Mouse (Mus musculus) midbrain, embryonic 14.5 days (tissue): ENCODE data around the gene Ankfn1. TPM values are rescaled to one million over a fixed set of nuclear protein-coding genes. Genes with fewer than 3 reads are reported as not detected.

Experiments used
- ATAC-seq: fragments of 200-750 bp; cut with Nextera tagmentation; 2 replicates; pipeline ENCODE4 v1.8.0; 2017; ENCODE audit warnings: moderate number of reproducible peaks, moderate library complexity; ENCODE audit not compliant: low FRiP score, low TSS enrichment
- DNase-seq: peaks from one replicate; pipeline ENCODE4 v3.0.0-alpha.2; 2015
- H3K27ac ChIP-seq: fragments of 300-500 bp; sonication (generic); replicated peaks from 2 replicates; pipeline ENCODE4 v1.5.1; 2014; ENCODE audit warnings: mild to moderate bottlenecking, low read depth, low read length, moderate library complexity
- H3K27me3 ChIP-seq: fragments of 300-500 bp; sonication (generic); 2 replicates; pipeline ENCODE4 v1.6.1; 2014; ENCODE audit warnings: low read length, control low read depth, mixed read lengths; ENCODE audit not compliant: control insufficient read depth, insufficient read depth
- H3K36me3 ChIP-seq: fragments of 300-500 bp; sonication (generic); 2 replicates; pipeline ENCODE4 v1.6.1; 2014; ENCODE audit warnings: low read length, control low read depth; ENCODE audit not compliant: control insufficient read depth, insufficient read depth
- H3K4me1 ChIP-seq: fragments of 300-500 bp; sonication (generic); 2 replicates; pipeline ENCODE4 v1.6.1; 2014; ENCODE audit warnings: mild to moderate bottlenecking, antibody characterized with exemption, low read length, control low read depth; ENCODE audit not compliant: control insufficient read depth, insufficient read depth
- H3K4me2 ChIP-seq: fragments of 300-500 bp; sonication (generic); 2 replicates; pipeline ENCODE4 v1.6.1; 2014; ENCODE audit warnings: mild to moderate bottlenecking, low read length, moderate library complexity
- H3K4me3 ChIP-seq: fragments of 300-500 bp; sonication (generic); replicated peaks from 2 replicates; pipeline ENCODE4 v1.5.1; 2014; ENCODE audit warnings: low read depth, low read length
- H3K9ac ChIP-seq: fragments of 300-500 bp; sonication (generic); replicated peaks from 2 replicates; pipeline ENCODE4 v1.6.1; 2014; ENCODE audit warnings: mild to moderate bottlenecking, low read length, moderate library complexity
- H3K9me3 ChIP-seq: fragments of 300-500 bp; sonication (generic); 2 replicates; pipeline ENCODE4 v1.6.1; 2016; ENCODE audit warnings: low read length, control low read depth, mixed read lengths; ENCODE audit not compliant: control insufficient read depth
- WGBS: fragments of 180-500 bp; shearing (Covaris S2); extraction: QIAGEN DNeasy Blood & Tissue Kit; methylation state at CpG from one replicate; pipeline ENCODE4 v1.1.7; 2014; 5-methylcytosine and 5-hydroxymethylcytosine counted together
- polyA plus RNA-seq: library from polyadenylated mRNA; unstranded; fragments of >200 nt; fragmentation: Nextera tagmentation; extraction: Ambion mirVana; gene quantifications from 2 replicates; pipeline ENCODE4 v1.2.1, GENCODE M21; 2014

The Ankfn1 gene
- polyA plus RNA-seq, 1 experiment from 2014 or later = 5.9 TPM

GRCm38 (mm10) chr11:89774913-89775312 is 2.5 kb downstream of the Ankfn1 start:
- no peaks in the 10 kb centered on the region for H3K27me3 ChIP-seq
- no peak overlapping the region for H3K4me3 ChIP-seq
- no peak overlapping the region for H3K9ac ChIP-seq
- no peaks in the 10 kb centered on the region for H3K36me3 ChIP-seq
- no peak overlapping the region for H3K27ac ChIP-seq
- H3K4me2 ChIP-seq = no peak overlapping the region
- 82% methylated on average over 3 of the region's 3 CpGs for WGBS
- DNase-seq (no peak), ATAC-seq (no peak)
- no peaks in the 10 kb centered on the region for H3K9me3 ChIP-seq
- no peaks in the 10 kb centered on the region for H3K4me1 ChIP-seq

GRCm38 (mm10) chr11:89772941-89773340 is 4.5 kb downstream of the Ankfn1 start:
- H3K4me3 ChIP-seq = no peak overlapping the region
- H3K9me3 ChIP-seq = no peaks in the 10 kb centered on the region
- WGBS = 75% methylated on average over 2 of the region's 2 CpGs
- no peak for DNase-seq
- no peaks in the 10 kb centered on the region for H3K27me3 ChIP-seq
- H3K4me1 ChIP-seq = no peaks in the 10 kb centered on the region
- no peak for ATAC-seq
- H3K4me2 ChIP-seq = no peak overlapping the region
- H3K27ac ChIP-seq = no peak overlapping the region
- no peak overlapping the region for H3K9ac ChIP-seq
- H3K36me3 ChIP-seq = no peaks in the 10 kb centered on the region

GRCm38 (mm10) chr11:89765770-89766148 is 11.7 kb downstream of the Ankfn1 start:
- DNase-seq (peak; percentile 48), ATAC-seq (no peak)
- H3K27me3 ChIP-seq = no peaks in the 10 kb centered on the region
- no peaks in the 10 kb centered on the region for H3K36me3 ChIP-seq
- no peak overlapping the region for H3K4me2 ChIP-seq
- H3K4me3 ChIP-seq = no peak overlapping the region
- no peaks in the 10 kb centered on the region for H3K9me3 ChIP-seq
- H3K4me1 ChIP-seq = 0 out of 2 replicates have a peak, but pooled peaks cover 2% of the 10 kb centered on the region
- 8% methylated on average over 2 of the region's 2 CpGs for WGBS
- H3K27ac ChIP-seq = no peak overlapping the region
- H3K9ac ChIP-seq = no peak overlapping the region

- Histone ChIP-seq H3K36me3 (no peaks in the 10 kb centered on the region), H3K4me2 (no peak overlapping the region), H3K27ac (0 out of 2 replicates have a peak overlapping the region, but pooled peaks have one; percentile 20), H3K4me1 (0 out of 2 replicates have a peak, but pooled peaks cover 2% of the 10 kb centered on the region), H3K27me3 (no peaks in the 10 kb centered on the region), H3K9me3 (no peaks in the 10 kb centered on the region), H3K9ac (no peak overlapping the region), H3K4me3 (no peak overlapping the region)
- peak; percentile 49 for DNase-seq
- WGBS = 11% methylated on average over 2 of the region's 2 CpGs
- ATAC-seq = no peak
Observed at GRCm38 (mm10) chr11:89765014-89765769, 12.3 kb downstream of the Ankfn1 start.

- no peak for ATAC-seq
- 83% methylated on average over 10 of the region's 10 CpGs for WGBS
Observed at GRCm38 (mm10) chr11:89733973-89734693, 43.3 kb downstream of the Ankfn1 start.

GRCm38 (mm10) chr11:89733526-89733925 is 43.9 kb downstream of the Ankfn1 start:
- Histone ChIP-seq H3K27ac (no peak overlapping the region), H3K36me3 (no peaks in the 10 kb centered on the region), H3K9ac (no peak overlapping the region), H3K4me3 (no peak overlapping the region), H3K4me2 (no peak overlapping the region), H3K27me3 (no peaks in the 10 kb centered on the region), H3K4me1 (no peaks in the 10 kb centered on the region), H3K9me3 (no peaks in the 10 kb centered on the region)
- no peak for ATAC-seq
- WGBS = 84% methylated on average over 7 of the region's 7 CpGs
- DNase-seq = no peak

More at GRCm38 (mm10) chr11:89733973-89734693, 43.3 kb downstream of the Ankfn1 start:
- Histone ChIP-seq H3K4me1 (no peaks in the 10 kb centered on the region), H3K9me3 (no peaks in the 10 kb centered on the region), H3K27me3 (no peaks in the 10 kb centered on the region), H3K4me3 (no peak overlapping the region), H3K4me2 (no peak overlapping the region), H3K36me3 (no peaks in the 10 kb centered on the region), H3K27ac (no peak overlapping the region), H3K9ac (no peak overlapping the region)
- DNase-seq = no peak

GRCm38 (mm10) chr11:89720847-89721246 is 56.6 kb downstream of the Ankfn1 start:
- no peak overlapping the region for H3K27ac ChIP-seq
- H3K9ac ChIP-seq = no peak overlapping the region
- 22% methylated on average over 5 of the region's 5 CpGs for WGBS
- no peak overlapping the region for H3K4me2 ChIP-seq
- 0 out of 2 replicates have a peak, but pooled peaks cover 5% of the 10 kb centered on the region for H3K4me1 ChIP-seq
- no peak for ATAC-seq
- peak; percentile 84 for DNase-seq
- no peaks in the 10 kb centered on the region for H3K27me3 ChIP-seq
- no peaks in the 10 kb centered on the region for H3K9me3 ChIP-seq
- no peak overlapping the region for H3K4me3 ChIP-seq
- no peaks in the 10 kb centered on the region for H3K36me3 ChIP-seq

- DNase-seq (peak; percentile 39), ATAC-seq (no peak)
- H3K9me3 ChIP-seq = no peaks in the 10 kb centered on the region
- no peak overlapping the region for H3K9ac ChIP-seq
- H3K36me3 ChIP-seq = no peaks in the 10 kb centered on the region
- 66% methylated on average over 14 of the region's 14 CpGs for WGBS
- H3K4me1 ChIP-seq = 0 out of 2 replicates have a peak, but pooled peaks cover 5% of the 10 kb centered on the region
- no peak overlapping the region for H3K4me3 ChIP-seq
- no peaks in the 10 kb centered on the region for H3K27me3 ChIP-seq
- no peak overlapping the region for H3K27ac ChIP-seq
- no peak overlapping the region for H3K4me2 ChIP-seq
Observed at GRCm38 (mm10) chr11:89718491-89718982, 58.9 kb downstream of the Ankfn1 start.
